Mouse (Mus musculus) adrenal gland, postnatal 10 days (tissue): ENCODE results near the gene Kantr. TPM values are rescaled to one million over a fixed set of nuclear protein-coding genes. Genes with fewer than 3 reads are reported as not detected.

ENCODE experiments used
- DNase-seq: peaks from one replicate; pipeline ENCODE4 v3.0.0; 2021; ENCODE audit warnings: mixed read lengths
- total RNA-seq, 2 experiments: library from RNA; stranded (reverse); gene quantifications; 2 replicates each; pipeline ENCODE4 v1.2.3; 2021

Kantr gene
- total RNA-seq, 2 experiments from 2014 or later: 8.4 to 12.4 TPM

GRCm38 (mm10) chrX:152279384-152279783, 47.9 kb downstream of the Kantr start:
- DNase-seq: no peak

- no peak for DNase-seq
Measured at GRCm38 (mm10) chrX:152271189-152271588, 56.1 kb downstream of the Kantr start.

Other genes with a start within 250 kb of the Kantr start
- 10 to 100 TPM; 25.3 to 30.0 TPM for gene Iqsec2, start 183.2 kb downstream of the Kantr start, total RNA-seq
- 10 to 100 TPM; 52.9 to 72.5 TPM for gene Kdm5c, start 94.5 kb downstream of the Kantr start, total RNA-seq
- 10 to 100 TPM; 24.4 to 31.1 TPM for gene Tspyl2, start 14.9 kb upstream of the Kantr start, total RNA-seq
- 1 to 10 TPM; 3.3 to 4.7 TPM for gene Gpr173, start 41.2 kb upstream of the Kantr start, total RNA-seq
- not detected for gene Cldn34a, start 235.8 kb upstream of the Kantr start, total RNA-seq